In the genomic region with DNA sequence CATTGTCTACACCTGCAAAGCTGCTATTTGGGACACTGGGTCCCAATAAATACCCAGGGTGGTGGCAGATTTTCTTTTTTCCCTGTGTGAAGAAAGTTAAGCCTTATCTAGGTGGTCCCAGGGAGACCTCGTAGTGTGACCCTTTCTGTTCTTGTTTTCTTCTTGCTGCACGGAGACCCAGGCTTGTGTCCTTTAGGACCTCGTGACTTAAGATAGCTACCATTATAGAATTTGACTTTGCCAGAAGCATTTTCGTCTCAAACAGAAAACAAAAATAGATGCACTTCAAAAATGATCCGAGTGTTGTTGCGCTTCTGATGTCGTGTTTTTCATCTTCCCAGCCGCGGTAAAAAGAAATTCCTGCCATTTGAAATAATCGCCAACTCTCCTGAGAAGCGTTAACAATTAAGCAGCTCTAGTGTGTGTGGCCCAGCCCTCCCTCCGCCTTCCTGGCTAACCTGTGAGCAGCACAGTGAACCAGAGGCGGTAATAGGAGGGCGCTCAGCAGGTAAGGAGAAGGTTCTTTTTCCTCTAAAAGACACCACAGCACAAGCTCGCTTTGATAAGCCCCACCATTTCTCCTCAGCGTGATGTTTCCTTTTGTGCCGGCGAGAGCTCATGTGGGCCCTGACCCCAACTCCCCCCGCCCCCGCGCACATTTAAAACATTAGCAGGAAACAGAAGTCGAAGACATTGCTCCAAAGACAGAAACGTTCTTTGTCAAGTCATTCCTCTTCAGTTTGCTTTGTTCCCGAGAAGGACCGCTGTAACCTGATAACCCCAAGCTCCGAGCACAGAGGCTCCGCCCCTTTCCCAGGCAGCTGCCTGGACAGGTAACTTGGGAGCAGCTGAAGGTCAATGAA, we compare ENCODE assay signal across 8 mouse cellular contexts.
DNase-seq lines count a peak whose midpoint lies in the region; ATAC-seq and TF ChIP-seq lines count a peak whose summit lies in the region.

No protein-coding gene starts in this region.

- H3K4me1 ChIP-seq in heart, postnatal 0 days (ENCODE audit: control insufficient read depth, insufficient read depth) = peaks cover 15% of the 10 kb centered on the region

- H3K36me3 ChIP-seq in heart, postnatal 0 days (replicated peaks; ENCODE audit: control insufficient read depth, insufficient read depth, low read length) = no peaks in the 10 kb centered on the region

- no peaks in the 10 kb centered on the region for H3K9me3 ChIP-seq in heart, postnatal 0 days (replicated peaks; ENCODE audit: control insufficient read depth, low read length)

- peak; percentile 5 for DNase-seq in CD4-positive helper T cell, adult 2 months (ENCODE audit: low read depth, low spot score)
- DNase-seq in brain, adult 2 months (ENCODE audit: low read depth, low spot score) = peak; percentile 27
- peak; percentile 38 for DNase-seq in heart, postnatal 0 days (ENCODE audit: low spot score)
- peak; percentile 61 to 78 for DNase-seq in kidney, postnatal 4 days
- DNase-seq in thymus, postnatal 10 days (ENCODE audit: low spot score in 2 of 2) = peak; percentile 9 to 43
- DNase-seq in gastrocnemius, postnatal 4 days (ENCODE audit: low spot score in 2 of 2) = no peak
- no peak for DNase-seq in testis, postnatal 14 days (ENCODE audit: low spot score)

- H3K4me2 ChIP-seq in heart, postnatal 0 days (ENCODE audit: low read depth, low read length) = peak overlapping the region; percentile 66

- TF ChIP-seq EP300 in heart, postnatal 0 days (IDR thresholded peaks at IDR 0.05; ENCODE audit: low read depth) = 0 out of 2 replicates have a peak, but pooled peaks have one; percentile 8

- no peaks in the 10 kb centered on the region for H3K27me3 ChIP-seq in heart, postnatal 0 days (ENCODE audit: control insufficient read depth, insufficient read depth, low read length)

- no peak for TF ChIP-seq CTCF in heart, postnatal 0 days (IDR thresholded peaks at IDR 0.05; ENCODE audit: low read depth)

- 4% methylated on average over 27 of the region's 27 CpGs for WGBS in heart, postnatal 0 days

- peak overlapping the region; percentile 38 for H3K4me3 ChIP-seq in heart, postnatal 0 days (ENCODE audit: low read depth, low read length)

- H3K9ac ChIP-seq in heart, postnatal 0 days (replicated peaks; ENCODE audit: low read depth, low read length) = peak overlapping the region; percentile 65

- peak; percentile 70 for ATAC-seq in heart, postnatal 0 days (ENCODE audit: insufficient read depth, low read depth)
- ATAC-seq in megakaryocyte progenitor cell, adult 5-6 weeks (replicated peaks; ENCODE audit: poor library complexity) = peak; percentile 59

- H3K27ac ChIP-seq in heart, postnatal 0 days (ENCODE audit: low read depth) = peak overlapping the region; percentile 85

Comparison
In these comparisons a context has a peak if more than half of its experiments do, and no peak if none do; other contexts are left out.
1. DNase-seq: peak in CD4-positive helper T cell, adult 2 months (single experiment), brain, adult 2 months (single experiment), heart, postnatal 0 days (single experiment), kidney, postnatal 4 days (2 of 2) and thymus, postnatal 10 days (2 of 2); none in gastrocnemius, postnatal 4 days (0 of 2) and testis, postnatal 14 days (single experiment).